Mouse (Mus musculus): ENCODE data around the gene Micu2. TPM values are rescaled to one million over a fixed set of nuclear protein-coding genes. Genes with fewer than 3 reads are reported as not detected.

The Micu2 gene
- polyA plus RNA-seq, 1 experiment from 2014 or later: 41.5 TPM

Other genes with a start within 250 kb of the Micu2 start
- gene Lats2, start 240.9 kb downstream of the Micu2 start, polyA plus RNA-seq (2015; fragmentation: Nextera tagmentation; extraction: Ambion mirVana): 3.6 and 4.6 TPM in 2 replicates
- 10.1 and 11.9 TPM in 2 replicates for gene Sap18, start 201.1 kb downstream of the Micu2 start, polyA plus RNA-seq (2015; fragmentation: Nextera tagmentation; extraction: Ambion mirVana)
- 22.0 and 25.7 TPM in 2 replicates for gene Ska3, start 173.1 kb downstream of the Micu2 start, polyA plus RNA-seq (2015; fragmentation: Nextera tagmentation; extraction: Ambion mirVana)
- gene Mrpl57, start 173.0 kb downstream of the Micu2 start, polyA plus RNA-seq (2015; fragmentation: Nextera tagmentation; extraction: Ambion mirVana): 172 and 185 TPM in 2 replicates
- 11.4 and 14.4 TPM in 2 replicates for gene Zdhhc20, start 109.0 kb downstream of the Micu2 start, polyA plus RNA-seq (2015; fragmentation: Nextera tagmentation; extraction: Ambion mirVana)
- 0.68 and 0.83 TPM in 2 replicates for gene Fgf9, start 71.3 kb upstream of the Micu2 start, polyA plus RNA-seq (2015; fragmentation: Nextera tagmentation; extraction: Ambion mirVana)